ENCODE assay signal across 15 mouse cellular contexts in the genomic region with DNA sequence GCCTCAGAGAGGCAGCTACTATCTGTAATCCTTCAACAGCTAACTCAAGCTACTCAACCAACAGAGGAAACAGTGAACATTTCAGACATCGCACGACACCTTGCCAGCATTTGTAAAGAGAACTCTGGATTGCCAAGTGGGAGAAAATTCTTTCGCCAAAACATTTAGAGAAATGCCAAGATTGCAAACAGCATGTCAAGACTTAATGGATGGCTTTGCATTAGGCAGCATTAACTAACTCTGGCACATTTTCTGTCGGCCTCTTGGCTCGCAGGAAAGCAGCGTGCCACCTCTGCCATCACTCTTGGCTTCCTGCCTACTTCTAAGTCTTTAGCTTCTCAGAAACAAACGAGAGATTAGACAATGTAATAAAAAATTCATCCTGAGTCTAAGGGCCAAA.
"Had no signal": no experiment of that assay in that cellular context is flagged by ENCODE, and none has a peak within 500 bp of the region (broad histone marks: within the 10 kb centered on the region; RNA-seq: fewer than 3 reads in every experiment).

No protein-coding gene starts in this region.

- H3K9ac ChIP-seq: limb, embryonic 13.5 days; liver, embryonic 14.5 days; midbrain, embryonic 13.5 days; neural tube, embryonic 15.5 days had no signal

- H3K27ac ChIP-seq: kidney, postnatal 0 days; limb, embryonic 13.5 days; liver, embryonic 14.5 days; midbrain, embryonic 13.5 days; neural tube, embryonic 15.5 days; stomach, postnatal 0 days had no signal

- H3K4me3 ChIP-seq: limb, embryonic 13.5 days; midbrain, embryonic 13.5 days; myocyte; neural tube, embryonic 15.5 days had no signal

- DNase-seq: kidney, adult 9 months; kidney, postnatal 36 days; layer of hippocampus, adult 9-11 months; layer of hippocampus, postnatal 36 days; lung, adult 2 months; lung, postnatal 14 days; thymus, adult 18-20 months; thymus, postnatal 14 days had no signal

- ATAC-seq: midbrain, embryonic 13.5 days had no signal

- H3K27me3 ChIP-seq: limb, embryonic 13.5 days; neural tube, embryonic 15.5 days had no signal

- H3K9me3 ChIP-seq: limb, embryonic 13.5 days; midbrain, embryonic 13.5 days; neural tube, embryonic 15.5 days had no signal

- H3K36me3 ChIP-seq: limb, embryonic 13.5 days; midbrain, embryonic 13.5 days; neural tube, embryonic 15.5 days had no signal

- H3K4me2 ChIP-seq: limb, embryonic 13.5 days; midbrain, embryonic 13.5 days; neural tube, embryonic 15.5 days had no signal
